Mouse (Mus musculus) spleen, postnatal 4 days (tissue): Measurements from ENCODE around the gene Tmem79.
A peak's percentile ranks its signal among the peaks of the same experiment; 100 is the strongest.
"Not testable (repeated sequence)": the region's sequence is repeated elsewhere in the genome, so short reads cannot be mapped to it uniquely, and the experiment has no call there.

Experiments used
- DNase-seq, 2 experiments: peaks; one replicate each; pipeline ENCODE4 v3.0.0; 2022; ENCODE audit warnings: low spot score in 2 of 2

The Tmem79 gene

GRCm38 (mm10) chr3:88354396-88355165, 18.6 kb upstream of the Tmem79 start:
- no peak for DNase-seq

GRCm38 (mm10) chr3:88352907-88353306, 17.0 kb upstream of the Tmem79 start:
- no peak for DNase-seq

GRCm38 (mm10) chr3:88350732-88351131, 14.8 kb upstream of the Tmem79 start:
- DNase-seq = no peak

- no peak for DNase-seq
Measured at GRCm38 (mm10) chr3:88339006-88339405, 3.1 kb upstream of the Tmem79 start.

GRCm38 (mm10) chr3:88338316-88338715, 2.4 kb upstream of the Tmem79 start:
- DNase-seq = no peak

GRCm38 (mm10) chr3:88337367-88338020, 1.5 kb upstream of the Tmem79 start:
- DNase-seq = no peak

GRCm38 (mm10) chr3:88335436-88336053, 403 bp downstream of the Tmem79 start:
- no peak for DNase-seq

GRCm38 (mm10) chr3:88334902-88335435, 979 bp downstream of the Tmem79 start:
- DNase-seq = no peak

- DNase-seq = no peak
Measured at GRCm38 (mm10) chr3:88334029-88334658, 1.8 kb downstream of the Tmem79 start.

GRCm38 (mm10) chr3:88331282-88331681, 4.7 kb downstream of the Tmem79 start:
- peak; percentile 74 to 87 for DNase-seq

GRCm38 (mm10) chr3:88328956-88329355, 7.0 kb downstream of the Tmem79 start:
- DNase-seq = no peak

- DNase-seq = peak; percentile 48 to 71
Measured at GRCm38 (mm10) chr3:88324951-88325405, 11.0 kb downstream of the Tmem79 start, which contains the start of gene Glmp. Gene Glmp, plus strand, starts transcription at chr3:88325023.

- no peak for DNase-seq
Measured at GRCm38 (mm10) chr3:88299172-88299571, 36.8 kb downstream of the Tmem79 start.

GRCm38 (mm10) chr3:88297321-88297851, 38.6 kb downstream of the Tmem79 start:
- peak in 1 of 2 experiments; percentile 27 for DNase-seq

- DNase-seq = peak; percentile 93 to 95
Measured at GRCm38 (mm10) chr3:88296561-88297318, 39.2 kb downstream of the Tmem79 start, which contains the start of the genes Tsacc and Cct3. Gene Tsacc, minus strand, starts transcription at chr3:88296999. Gene Cct3, plus strand, starts transcription at chr3:88297116.

- DNase-seq = no peak
Measured at GRCm38 (mm10) chr3:88296110-88296560, 39.8 kb downstream of the Tmem79 start.

- DNase-seq = not testable (repeated sequence)
Measured at GRCm38 (mm10) chr3:88295272-88295671, 40.7 kb downstream of the Tmem79 start.

GRCm38 (mm10) chr3:88291970-88292369, 44.0 kb downstream of the Tmem79 start:
- DNase-seq = peak; percentile 31 to 65

- DNase-seq = not testable (repeated sequence)
Measured at GRCm38 (mm10) chr3:88288133-88288713, 47.7 kb downstream of the Tmem79 start.

GRCm38 (mm10) chr3:88287110-88287509, 48.8 kb downstream of the Tmem79 start, which contains the start of gene Gm38392:
Gene Gm38392, minus strand, starts transcription at chr3:88287210.
- DNase-seq = no peak
